Mouse (Mus musculus) lung, postnatal 4 days (tissue): ENCODE measurements around the gene Renbp.

Source experiments
- DNase-seq, 2 experiments: peaks; one replicate each; pipeline ENCODE4 v3.0.0; 2021

Renbp gene

DNA sequence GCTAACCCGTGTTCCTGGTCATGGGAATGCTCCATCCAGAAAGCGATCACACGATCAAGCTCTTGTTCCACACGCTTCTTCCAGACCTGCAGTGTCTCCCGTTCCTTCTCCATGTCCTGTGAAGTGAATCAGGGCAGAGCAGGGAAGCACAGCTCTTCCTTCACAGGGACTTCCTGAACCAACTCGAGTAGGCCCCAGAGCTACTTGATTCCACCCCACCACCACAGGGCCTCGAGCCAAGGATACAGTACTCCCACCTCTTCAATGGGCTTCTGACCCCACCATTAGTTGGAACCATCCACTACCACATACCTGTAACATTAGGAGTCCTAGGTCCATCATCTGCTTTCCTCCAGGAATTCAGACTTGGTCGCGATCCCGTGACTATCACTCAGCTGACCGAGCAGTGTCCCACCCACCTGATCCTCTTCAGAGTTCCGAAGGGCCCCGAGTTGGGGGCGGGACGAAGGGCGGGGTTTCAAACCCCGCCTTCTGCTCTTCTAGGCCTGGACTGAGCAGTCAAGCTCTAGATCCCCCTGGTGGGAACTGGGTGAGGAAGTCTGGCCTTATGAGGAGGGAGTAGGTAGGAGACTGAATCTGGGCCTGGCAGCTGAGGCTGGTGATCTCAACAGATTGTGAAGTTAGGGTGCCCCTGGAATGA, at the start of gene Renbp:
Gene Renbp, minus strand, starts transcription at position 449 of the 661 bp plus-strand sequence.
- peak; percentile 84 to 89 for DNase-seq

DNA sequence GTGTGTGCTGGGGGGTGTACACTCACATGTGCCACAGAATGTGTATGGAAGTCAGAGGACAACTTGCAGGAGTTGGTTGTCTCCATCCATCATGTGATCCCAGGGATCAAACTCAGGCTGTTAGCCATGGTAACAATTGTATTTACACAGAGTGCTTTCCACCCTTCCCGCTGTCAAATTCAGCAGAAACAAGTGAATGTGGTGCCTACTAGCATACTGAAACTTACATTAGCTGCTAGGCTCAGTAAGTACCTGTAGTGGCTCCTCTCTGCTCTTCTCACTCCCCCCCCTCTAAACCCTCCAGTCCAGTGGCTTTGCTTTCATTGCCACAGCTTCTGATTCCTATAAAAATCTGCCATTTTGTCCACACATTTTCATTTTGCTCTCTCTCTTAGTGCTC, 47.1 kb upstream of the Renbp start:
- DNase-seq = no peak

DNA sequence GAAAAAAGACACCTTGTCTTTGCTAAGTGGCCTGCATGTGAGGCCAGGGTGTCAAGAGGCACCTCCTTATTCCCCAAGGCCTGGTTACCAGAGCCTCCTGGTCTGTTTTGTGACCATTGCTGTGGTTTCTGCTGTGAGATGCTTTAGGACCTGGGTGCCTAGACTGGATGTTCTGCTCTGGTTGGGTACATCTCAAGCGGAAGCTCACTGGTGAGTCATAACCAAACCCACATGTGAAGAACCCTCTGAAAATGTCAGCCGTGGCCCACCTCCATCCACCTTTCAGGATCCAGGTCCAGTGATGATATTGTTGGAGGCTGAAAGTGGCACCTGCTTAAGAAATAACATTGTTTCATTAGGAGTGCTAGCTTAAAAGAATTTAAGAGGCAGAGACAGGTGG, 45.6 kb upstream of the Renbp start:
- DNase-seq = no peak

DNA sequence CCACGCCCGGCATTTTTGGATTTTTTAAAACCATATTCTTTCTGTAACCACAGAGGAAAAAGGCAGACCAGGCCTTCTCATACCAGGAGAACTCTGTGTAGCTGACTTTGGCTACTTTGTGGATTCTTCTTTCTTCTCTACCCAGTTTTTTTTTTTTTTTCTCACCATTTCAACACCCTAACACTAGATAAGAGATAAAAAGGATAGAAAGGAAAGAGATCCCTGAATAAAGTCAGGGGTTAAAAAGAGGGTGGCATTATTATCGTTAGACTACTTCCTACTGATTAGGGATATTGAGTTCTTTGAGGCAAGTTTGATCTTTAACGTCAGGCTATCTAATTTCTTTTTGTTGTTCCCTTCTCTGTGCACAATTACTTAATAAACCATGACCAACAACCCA, 42.1 kb upstream of the Renbp start:
- no peak for DNase-seq

DNA sequence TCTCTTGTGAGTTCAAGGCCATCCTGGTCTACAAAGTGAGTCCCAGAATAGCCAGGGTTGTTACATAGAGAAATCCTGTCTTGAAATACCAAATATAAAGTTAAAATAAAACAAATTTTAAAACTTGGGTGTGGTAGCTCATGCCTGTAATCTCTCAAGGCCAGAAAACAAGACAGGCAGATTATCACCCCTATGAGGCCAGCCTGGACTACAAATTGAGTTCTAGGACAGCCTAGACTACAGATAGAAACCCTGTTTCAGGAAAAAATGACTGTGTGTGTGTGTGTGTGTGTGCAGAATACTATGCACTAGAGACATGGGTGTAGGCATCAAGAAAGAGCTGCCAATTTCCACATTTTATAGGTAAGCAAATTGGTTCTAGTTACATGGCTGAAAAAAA, 40.1 kb upstream of the Renbp start:
- DNase-seq = no peak

DNA sequence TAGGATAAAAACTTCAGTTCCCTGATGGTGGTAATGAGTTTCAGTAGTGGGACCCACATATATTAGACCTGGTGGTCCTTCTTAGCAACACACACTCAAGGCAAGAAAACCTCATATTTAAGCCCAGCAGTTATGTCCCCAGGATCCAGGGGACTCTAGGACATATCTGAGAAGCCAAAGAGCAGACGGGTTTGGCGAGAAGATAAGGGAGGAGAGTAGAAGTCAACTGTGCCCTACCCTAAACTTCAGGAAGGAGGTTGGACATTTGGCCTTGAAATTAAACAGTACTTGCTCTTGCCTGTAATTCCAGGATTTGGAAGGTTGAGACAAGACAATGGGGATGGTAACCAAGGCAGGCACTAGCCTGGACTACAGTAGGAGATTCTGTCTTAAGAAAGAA, 39.1 kb upstream of the Renbp start:
- no peak for DNase-seq

DNA sequence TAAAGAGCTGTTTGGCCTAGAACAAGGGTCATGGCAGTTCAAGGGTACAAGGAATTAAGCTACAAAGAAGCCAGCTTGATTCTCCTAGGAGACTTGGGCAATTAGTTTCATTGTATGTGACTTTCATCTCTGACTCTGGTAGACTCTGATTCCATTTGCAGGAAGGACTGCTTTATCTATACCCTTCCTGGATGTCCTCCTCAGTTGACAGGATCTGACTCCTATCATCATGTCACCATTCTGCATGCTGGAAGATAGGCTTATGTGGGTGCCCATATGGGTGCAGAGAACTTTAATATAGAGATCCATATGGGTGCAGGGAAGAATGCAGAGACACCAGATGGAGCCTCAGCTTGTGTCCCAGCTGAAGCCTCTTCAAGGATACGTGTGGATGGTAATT, 38.5 kb upstream of the Renbp start:
- DNase-seq = no peak

DNA sequence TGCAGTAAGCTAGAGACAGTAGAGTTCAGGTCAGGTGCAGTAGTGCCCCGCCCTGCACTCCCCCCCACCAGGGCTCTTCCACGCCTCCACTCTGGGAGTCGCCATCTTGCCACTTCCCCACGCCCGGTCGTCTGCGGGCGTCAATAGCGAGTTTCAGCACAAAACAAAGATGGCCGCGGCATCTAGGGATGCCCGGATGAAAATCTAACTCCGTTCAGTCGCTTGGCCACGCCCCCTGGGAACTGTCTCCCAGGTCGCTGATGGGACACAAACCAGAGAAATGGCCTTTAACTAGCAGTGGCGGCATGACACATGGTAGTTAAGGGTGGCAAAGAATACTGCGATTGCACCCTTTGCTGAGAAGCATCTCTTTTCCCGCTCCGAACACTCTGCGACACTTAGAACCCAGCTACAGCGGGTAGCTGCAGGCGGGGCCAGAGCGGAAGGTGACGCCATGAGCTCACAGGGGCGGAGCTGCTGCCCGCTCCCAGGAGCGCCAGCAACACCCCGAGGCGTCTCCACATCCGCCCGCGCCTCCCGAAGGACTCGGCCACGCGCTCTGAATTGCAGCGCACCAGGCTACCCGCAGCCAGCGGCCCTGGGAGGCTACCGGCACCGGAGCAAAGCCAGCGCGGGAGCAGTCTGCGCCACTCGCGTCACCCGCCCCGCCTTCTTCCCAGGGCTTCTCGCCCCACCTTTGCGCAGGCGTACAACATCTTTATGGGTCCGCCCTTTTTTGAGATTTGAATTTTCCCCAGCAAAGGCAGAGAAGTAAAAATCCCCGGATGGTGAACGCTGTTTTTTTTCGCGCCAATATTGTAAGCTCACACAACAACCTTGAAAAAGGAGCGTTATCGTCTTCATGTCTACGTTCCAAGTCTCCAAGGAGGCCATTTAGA, 36.8 kb upstream of the Renbp start:
- DNase-seq = peak; percentile 90 to 93

DNA sequence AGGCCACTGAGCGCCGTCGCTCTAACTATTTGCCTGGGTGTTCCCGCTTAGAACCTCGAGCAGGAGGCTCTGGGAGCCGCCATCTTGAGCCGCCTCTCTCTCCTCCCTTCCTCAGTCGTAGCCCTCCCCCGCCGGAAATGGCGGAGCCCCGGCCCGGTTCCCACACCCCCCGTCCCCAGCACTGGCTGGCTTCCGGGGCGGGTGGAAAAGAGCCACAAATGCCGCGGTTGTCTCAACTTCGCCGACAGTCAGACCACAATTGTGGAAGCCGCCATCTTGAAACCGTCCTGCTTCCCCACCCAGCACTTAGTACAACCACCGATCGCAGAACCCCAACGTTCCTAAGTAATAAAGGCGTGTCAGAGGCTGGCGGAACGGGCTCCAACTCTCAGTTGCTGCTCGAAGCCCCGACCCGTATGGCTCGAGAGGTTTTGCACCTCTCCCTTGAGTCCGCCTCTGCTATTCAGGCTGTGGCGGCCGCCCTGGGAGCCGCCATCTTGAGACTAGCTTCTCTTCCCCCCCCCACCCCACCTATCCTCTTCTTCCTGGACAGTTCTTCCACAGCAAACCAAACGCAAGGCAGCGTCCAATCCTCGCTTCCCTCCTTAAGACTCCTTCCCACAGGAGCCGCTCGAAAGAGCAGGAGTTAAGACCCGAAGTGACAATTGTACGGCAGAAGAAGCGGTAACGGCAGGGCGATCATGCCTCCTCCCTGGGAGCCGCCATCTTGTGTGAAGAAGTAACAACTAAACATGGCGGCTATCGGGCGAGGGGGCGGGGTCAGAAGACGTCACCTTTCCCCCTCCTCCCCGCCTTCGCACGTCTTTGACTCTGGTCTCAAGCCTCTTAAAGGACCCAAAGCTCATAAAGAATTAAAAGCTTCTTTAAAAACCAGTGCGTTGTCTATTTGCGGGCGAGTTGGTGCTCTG, 35.9 kb upstream of the Renbp start, which contains the start of gene Hcfc1:
Gene Hcfc1, minus strand, starts transcription at position 110 of the 929 bp plus-strand sequence.
- peak; percentile 91 to 94 for DNase-seq

DNA sequence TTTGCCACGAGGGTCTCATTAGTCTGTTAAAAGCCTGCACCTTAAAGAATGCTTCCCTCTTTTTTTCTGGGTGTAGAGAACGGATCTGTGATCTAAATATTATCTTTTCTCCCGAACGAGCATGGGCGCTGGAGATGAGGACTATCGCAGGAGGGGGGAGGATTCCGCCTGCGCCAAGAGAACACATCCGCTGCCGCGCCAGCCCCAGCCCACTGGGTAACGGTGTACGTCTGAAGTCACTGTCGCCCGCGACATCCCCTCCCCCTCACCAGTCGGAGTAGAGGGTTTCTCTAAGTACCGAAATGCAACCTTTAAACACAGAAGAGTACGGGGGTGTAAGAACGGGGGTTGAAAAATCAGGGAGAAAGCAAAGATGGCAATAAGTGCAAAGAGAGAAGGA, 34.7 kb upstream of the Renbp start:
- peak; percentile 63 to 69 for DNase-seq

DNA sequence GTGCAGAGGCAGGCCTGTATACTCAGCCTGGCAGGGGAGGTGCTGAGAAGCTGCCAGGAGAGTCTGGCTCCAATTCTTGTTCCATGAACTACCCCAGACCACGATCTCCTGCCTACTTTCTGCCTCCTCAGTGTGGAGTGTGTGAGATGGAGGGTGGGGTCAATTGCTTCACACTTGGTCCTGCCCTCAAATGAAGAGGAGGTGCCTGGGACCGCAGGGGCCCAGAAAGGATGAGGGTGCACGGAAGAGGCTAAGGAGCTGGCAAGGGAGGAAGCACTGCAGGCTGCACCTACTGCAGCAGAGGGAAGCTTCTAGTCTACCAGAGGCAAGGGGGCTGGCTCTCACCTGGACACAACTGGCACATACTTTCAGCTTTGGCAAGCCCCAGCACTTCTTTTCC, 33.7 kb upstream of the Renbp start:
- DNase-seq = peak; percentile 53 to 65

DNA sequence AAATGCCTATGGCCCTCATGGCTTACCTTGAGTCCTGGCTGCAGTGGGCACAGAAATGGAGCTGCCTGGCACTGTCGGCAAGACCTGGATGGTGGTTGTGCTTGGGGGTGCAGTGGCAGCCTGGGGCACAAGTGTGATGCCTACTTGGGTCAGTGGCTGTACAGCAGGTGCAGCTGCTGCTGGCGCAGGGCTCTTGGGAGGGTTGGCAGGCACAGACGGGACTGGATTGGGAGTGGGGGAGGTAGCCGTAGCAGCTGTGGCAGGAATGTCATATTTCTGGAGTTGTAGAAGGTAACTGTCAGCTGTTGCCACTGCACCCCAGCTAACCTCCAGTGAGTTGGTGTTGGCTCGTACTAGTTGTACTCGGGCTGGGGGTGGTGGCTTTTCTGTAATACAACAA, 24.3 kb upstream of the Renbp start:
- no peak for DNase-seq

DNA sequence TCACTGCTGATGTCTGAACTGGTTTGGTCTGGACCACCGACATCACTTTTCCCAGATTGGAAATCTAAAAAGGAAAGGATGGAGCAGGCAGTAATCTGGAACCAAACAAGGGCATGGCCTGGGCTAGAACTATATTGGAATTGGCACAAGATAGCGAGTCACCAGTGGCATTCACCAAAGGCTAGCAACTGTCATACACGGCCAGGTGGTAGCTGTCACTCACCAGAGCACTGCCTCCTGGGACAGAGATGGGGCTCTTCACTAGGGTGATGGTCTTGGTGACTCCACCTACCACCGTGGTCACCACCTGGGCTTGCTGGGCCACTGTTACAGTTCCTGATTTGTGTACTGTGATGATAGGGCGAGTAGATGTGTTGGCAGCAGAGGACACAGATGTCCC, 22.0 kb upstream of the Renbp start:
- no peak for DNase-seq

DNA sequence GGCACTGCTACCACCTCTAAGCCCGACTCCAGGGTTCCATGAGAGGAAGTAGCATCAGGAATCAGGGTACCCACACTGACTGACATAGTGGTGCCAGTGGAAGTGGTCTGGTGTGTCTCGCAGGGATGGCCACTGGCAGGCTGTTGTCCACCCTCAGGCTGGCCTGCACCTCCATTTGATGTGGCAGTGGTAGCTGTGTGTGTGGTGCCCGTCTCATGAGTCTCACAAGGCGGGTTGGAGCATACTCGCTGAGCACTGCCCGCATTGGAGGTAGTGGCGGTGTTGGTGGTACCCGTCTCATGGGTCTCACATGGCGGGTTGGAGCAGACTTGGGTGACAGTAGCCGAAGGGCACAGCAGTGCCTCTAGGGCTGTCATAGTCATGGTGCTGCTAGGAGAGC, 18.7 kb upstream of the Renbp start:
- no peak for DNase-seq

DNA sequence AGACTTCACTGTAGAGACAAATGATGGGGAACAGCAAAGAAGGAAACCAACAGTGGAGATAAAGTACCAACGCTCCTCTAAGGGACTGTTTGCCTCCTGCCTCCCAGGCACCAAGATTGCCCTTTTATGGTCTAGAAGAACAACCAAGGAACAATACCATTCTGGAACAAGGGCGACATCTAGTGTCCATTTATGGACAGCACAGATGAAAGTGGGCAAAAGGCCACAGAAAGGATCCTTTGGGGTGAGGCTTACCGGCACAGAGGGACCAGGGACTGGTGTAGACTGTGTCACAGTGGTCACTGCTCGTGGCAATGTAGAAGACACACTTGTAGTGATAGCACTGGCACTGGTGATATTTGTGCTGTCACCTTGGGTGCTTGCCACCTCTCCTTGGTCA, 18.0 kb upstream of the Renbp start:
- DNase-seq = peak in 1 of 2 experiments; percentile 70

DNA sequence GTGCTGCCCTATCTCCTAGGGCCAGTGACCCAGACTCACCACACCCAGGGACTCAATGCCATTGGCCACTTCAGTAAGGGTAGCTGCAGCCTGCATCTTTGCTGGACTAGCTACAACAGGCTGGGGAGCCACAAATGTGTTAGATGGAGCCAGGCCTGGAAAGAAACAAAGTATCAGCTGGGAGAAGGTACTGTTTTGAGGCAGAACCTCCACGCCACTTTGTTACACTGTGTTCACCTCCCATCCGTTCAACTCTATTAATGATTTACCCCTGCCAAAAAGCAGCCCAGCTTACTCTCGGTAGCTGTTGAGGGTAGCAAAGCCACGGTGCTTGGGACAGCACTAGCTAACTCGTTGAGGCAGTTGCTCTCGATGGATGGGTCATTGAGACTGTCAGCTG, 16.2 kb upstream of the Renbp start:
- no peak for DNase-seq

DNA sequence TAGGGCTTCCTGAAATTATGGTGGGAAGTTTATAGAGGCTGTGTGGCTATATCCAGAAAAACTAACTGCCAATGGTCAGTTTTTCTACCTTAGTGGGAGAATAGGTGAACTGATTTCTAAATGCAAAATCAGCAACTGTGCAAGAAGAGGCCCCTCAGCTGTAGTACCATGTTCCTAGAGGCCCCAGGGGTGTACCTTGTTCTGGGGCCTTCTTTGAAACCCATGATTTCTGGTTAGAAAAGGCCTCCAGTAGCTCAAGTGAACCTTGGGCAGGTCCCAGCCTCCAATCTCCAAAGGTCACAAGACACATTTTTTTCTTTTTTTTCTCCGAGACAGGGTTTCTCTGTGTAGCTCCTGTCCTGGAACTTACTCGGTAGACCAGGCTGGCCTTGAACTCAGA, 11.6 kb upstream of the Renbp start:
- no peak for DNase-seq

DNA sequence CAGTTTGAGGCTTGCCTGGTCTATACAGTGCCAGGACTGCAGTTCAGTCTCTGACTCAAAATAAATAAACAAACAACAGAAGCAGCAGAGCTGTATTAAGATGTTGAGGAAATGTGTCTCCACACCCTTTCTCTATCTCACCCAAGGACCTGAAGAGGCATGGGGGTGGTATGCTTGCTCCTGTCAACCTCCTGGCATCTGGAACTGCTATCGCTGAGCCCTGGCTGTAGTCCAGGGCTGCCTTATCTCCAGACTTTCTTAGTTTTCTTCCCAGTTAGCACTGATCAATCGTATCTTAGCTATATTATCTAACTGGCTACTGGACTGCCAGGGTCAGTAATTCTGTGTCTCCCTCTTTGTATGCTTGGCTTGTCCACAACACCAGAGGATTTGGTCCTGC, 11.2 kb upstream of the Renbp start:
- DNase-seq = no peak

DNA sequence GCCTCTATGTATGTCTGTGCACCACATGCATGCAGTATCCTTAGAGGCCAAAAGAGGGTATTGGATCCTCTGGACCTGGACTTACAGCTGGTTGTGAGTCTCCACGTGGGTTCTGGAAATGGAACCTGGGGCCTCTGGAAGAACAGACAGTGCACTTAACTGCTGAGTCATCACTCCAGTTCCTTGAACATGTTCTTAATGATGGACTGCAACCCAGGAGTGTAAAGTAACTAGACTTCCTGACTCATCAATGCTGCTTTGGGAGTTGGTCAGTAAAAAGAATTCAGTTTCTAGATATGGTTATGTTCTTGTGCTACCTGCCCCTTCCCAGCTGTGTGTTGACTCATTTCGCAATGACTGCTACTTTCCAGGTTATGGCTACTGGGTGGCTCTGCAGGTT, 1.2 kb upstream of the Renbp start:
- no peak for DNase-seq

DNA sequence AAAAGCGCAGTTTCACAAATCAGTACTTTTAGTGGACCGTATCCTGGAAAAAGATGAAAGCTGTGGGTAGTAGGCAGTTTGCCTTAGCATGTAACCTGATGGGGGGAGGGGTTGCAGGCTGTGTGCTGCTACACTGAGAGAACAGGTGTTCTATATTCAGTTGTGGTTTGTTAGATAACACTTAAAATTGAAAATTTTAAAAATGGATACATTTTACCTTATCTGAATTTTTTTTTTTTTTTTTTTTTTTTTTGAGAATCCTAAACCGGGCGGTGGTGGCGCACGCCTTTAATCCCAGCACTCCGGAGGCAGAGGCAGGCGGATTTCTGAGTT, 8.1 kb downstream of the Renbp start:
- DNase-seq = no peak

DNA sequence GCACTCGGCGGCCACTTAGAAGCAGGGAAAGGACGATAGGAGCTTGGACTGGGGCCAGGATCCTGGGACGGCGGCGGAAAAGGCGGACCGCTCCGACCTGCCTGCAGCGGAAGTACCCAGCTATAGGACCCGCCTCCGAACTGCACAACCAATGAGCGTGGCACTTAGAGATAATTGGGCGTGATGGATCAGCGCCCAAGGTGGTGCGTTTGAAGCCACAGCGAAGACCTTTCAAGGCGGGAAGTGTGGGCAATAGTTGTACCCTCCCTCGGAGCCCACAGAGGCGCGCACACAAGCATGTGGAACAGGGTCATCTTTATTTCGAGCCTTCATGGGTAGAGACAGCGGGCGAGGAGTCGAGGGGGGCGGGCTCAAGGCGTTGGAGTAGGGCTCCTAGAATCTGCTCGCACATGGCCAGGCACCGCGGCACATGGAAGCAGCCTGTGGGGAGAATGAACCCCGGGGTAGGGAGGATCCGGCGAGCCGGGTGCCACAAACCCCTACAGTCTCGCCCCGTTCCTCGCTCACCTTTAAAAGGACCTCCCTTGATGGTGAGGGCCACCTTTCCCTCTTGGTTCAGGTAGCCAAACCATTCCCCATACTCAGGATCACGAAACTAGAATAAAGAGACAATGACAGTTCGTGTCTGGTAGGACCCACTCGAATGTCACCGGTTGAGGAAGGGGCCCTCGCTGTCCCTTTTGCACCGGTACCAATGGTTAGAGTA, 8.7 kb downstream of the Renbp start, which contains the start of the genes Arhgap4 and Naa10:
Gene Arhgap4, minus strand, starts transcription at position 48 of the 727 bp plus-strand sequence.
Gene Naa10, minus strand, starts transcription at position 122 of the 727 bp plus-strand sequence.
- DNase-seq = peak; percentile 90 to 93

DNA sequence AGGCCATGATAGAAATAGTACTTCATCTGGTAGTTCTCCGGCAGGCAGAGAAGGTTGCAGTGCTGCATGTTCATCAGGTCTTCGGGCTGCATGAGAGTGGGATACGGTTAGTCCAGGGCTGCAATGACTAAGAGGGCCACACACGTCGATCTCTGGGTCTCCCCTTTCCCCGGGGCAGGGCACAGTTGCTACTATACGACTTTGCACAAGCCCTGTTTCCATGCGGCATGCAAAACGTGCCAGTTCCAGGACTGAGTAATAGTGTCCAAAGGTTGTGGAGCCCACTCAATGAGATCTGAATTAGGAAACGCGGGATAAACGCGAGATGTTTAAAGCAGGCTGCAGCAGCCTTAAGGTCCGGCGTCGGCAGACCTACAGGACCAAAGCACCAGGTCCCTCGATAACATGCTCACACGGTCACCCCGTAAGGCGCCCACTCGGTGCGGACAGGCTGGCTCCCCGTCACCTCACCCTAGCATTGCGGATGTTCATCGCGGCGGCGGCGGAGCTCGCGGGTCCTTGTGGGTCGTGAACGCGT, 9.3 kb downstream of the Renbp start:
- DNase-seq = no peak
